Mouse (Mus musculus) heart, embryonic 10.5 days (tissue): ENCODE results near the gene Lrrc8b. TPM values are rescaled to one million over a fixed set of nuclear protein-coding genes. Genes with fewer than 3 reads are reported as not detected.

Experiments
- DNase-seq: peaks from one replicate; pipeline ENCODE4 v3.0.0-alpha.2; 2017; ENCODE audit warnings: low spot score
- H3K27ac ChIP-seq: fragments of 300-500 bp; sonication (generic); 2 replicates; pipeline ENCODE4 v1.5.1; 2016; ENCODE audit warnings: mild to moderate bottlenecking
- H3K27me3 ChIP-seq: fragments of 300-500 bp; sonication (generic); 2 replicates; pipeline ENCODE4 v1.6.1; 2016; ENCODE audit warnings: mild to moderate bottlenecking; ENCODE audit not compliant: poor library complexity, insufficient read depth, severe bottlenecking
- H3K36me3 ChIP-seq: fragments of 300-500 bp; sonication (generic); 2 replicates; pipeline ENCODE4 v1.6.1; 2016; ENCODE audit warnings: mild to moderate bottlenecking, moderate library complexity
- H3K4me1 ChIP-seq: fragments of 300-500 bp; sonication (generic); 2 replicates; pipeline ENCODE4 v1.6.1; 2016; ENCODE audit warnings: mild to moderate bottlenecking
- H3K4me3 ChIP-seq: fragments of 300-500 bp; sonication (generic); 2 replicates; pipeline ENCODE4 v1.5.1; 2016; ENCODE audit warnings: mild to moderate bottlenecking, moderate library complexity
- H3K9me3 ChIP-seq: fragments of 300-500 bp; sonication (generic); 2 replicates; pipeline ENCODE4 v1.6.1; 2016; ENCODE audit warnings: mild to moderate bottlenecking, moderate library complexity
- WGBS: fragments of 180-500 bp; shearing (Covaris S2); methylation state at CpG from one replicate; pipeline ENCODE4 v1.1.7; 2016; 5-methylcytosine and 5-hydroxymethylcytosine counted together
- polyA plus RNA-seq: library from polyadenylated mRNA; unstranded; fragments of >200 nt; fragmentation: Nextera tagmentation; extraction: Ambion mirVana; gene quantifications from 2 replicates; pipeline ENCODE4 v1.2.1, GENCODE M21; 2016

Gene Lrrc8b
- polyA plus RNA-seq, 1 experiment from 2014 or later, result 6.0 TPM

- Histone ChIP-seq H3K9me3 (no peaks in the 10 kb centered on the region), H3K36me3 (no peaks in the 10 kb centered on the region), H3K4me3 (no peak overlapping the region), H3K4me1 (peaks cover 10% of the 10 kb centered on the region; the same call in 1 of the 2 replicates), H3K27me3 (no peaks in the 10 kb centered on the region), H3K27ac (peak overlapping the region; percentile 47)
- WGBS, result 60% methylated on average over 6 of the region's 6 CpGs
- DNase-seq, result peak; percentile 91
Measured at GRCm38 (mm10) chr5:105410521-105411293, 4.9 kb upstream of the Lrrc8b start.

GRCm38 (mm10) chr5:105411294-105411570, 4.3 kb upstream of the Lrrc8b start:
- H3K4me1 ChIP-seq, result peaks cover 13% of the 10 kb centered on the region; the same call in 1 of the 2 replicates
- H3K27ac ChIP-seq, result peak overlapping the region; percentile 22; the same call in 1 of the 2 replicates
- H3K9me3 ChIP-seq, result no peaks in the 10 kb centered on the region
- DNase-seq, result no peak
- no peak overlapping the region for H3K4me3 ChIP-seq
- WGBS, result 34% methylated on average over 4 of the region's 4 CpGs
- H3K27me3 ChIP-seq, result no peaks in the 10 kb centered on the region
- no peaks in the 10 kb centered on the region for H3K36me3 ChIP-seq

GRCm38 (mm10) chr5:105411768-105412167, 3.8 kb upstream of the Lrrc8b start:
- no peak overlapping the region for H3K4me3 ChIP-seq
- no peaks in the 10 kb centered on the region for H3K36me3 ChIP-seq
- H3K27me3 ChIP-seq, result no peaks in the 10 kb centered on the region
- H3K9me3 ChIP-seq, result no peaks in the 10 kb centered on the region
- WGBS, result 77% methylated on average over 2 of the region's 2 CpGs
- peaks cover 15% of the 10 kb centered on the region; the same call in 1 of the 2 replicates for H3K4me1 ChIP-seq
- DNase-seq, result no peak
- no peak overlapping the region for H3K27ac ChIP-seq

GRCm38 (mm10) chr5:105412634-105413033, 2.9 kb upstream of the Lrrc8b start:
- no peak for DNase-seq
- H3K4me3 ChIP-seq, result no peak overlapping the region
- H3K36me3 ChIP-seq, result no peaks in the 10 kb centered on the region
- no peaks in the 10 kb centered on the region for H3K27me3 ChIP-seq
- WGBS, result 87% methylated on average over 3 of the region's 3 CpGs
- peaks cover 15% of the 10 kb centered on the region; the same call in 1 of the 2 replicates for H3K4me1 ChIP-seq
- H3K27ac ChIP-seq, result no peak overlapping the region
- no peaks in the 10 kb centered on the region for H3K9me3 ChIP-seq

GRCm38 (mm10) chr5:105414341-105415120, 1.0 kb upstream of the Lrrc8b start:
- H3K4me3 ChIP-seq, result peak overlapping the region; percentile 96
- WGBS, result 73% methylated on average over 12 of the region's 12 CpGs
- H3K9me3 ChIP-seq, result no peaks in the 10 kb centered on the region
- DNase-seq, result no peak
- peaks cover 21% of the 10 kb centered on the region; the same call in 1 of the 2 replicates for H3K4me1 ChIP-seq
- H3K36me3 ChIP-seq, result no peaks in the 10 kb centered on the region
- peak overlapping the region; percentile 97 for H3K27ac ChIP-seq
- no peaks in the 10 kb centered on the region for H3K27me3 ChIP-seq

GRCm38 (mm10) chr5:105415951-105416675, 538 bp downstream of the Lrrc8b start:
- peak overlapping the region; percentile 96 for H3K4me3 ChIP-seq
- H3K27me3 ChIP-seq, result no peaks in the 10 kb centered on the region
- 5% methylated on average over 31 of the region's 36 CpGs for WGBS
- peak overlapping the region; percentile 97 for H3K27ac ChIP-seq
- peaks cover 21% of the 10 kb centered on the region; the same call in 1 of the 2 replicates for H3K4me1 ChIP-seq
- H3K9me3 ChIP-seq, result no peaks in the 10 kb centered on the region
- H3K36me3 ChIP-seq, result no peaks in the 10 kb centered on the region
- no peak for DNase-seq

- Histone ChIP-seq H3K4me1 (peaks cover 21% of the 10 kb centered on the region; the same call in 1 of the 2 replicates), H3K27ac (no peak overlapping the region), H3K9me3 (no peaks in the 10 kb centered on the region), H3K36me3 (no peaks in the 10 kb centered on the region), H3K27me3 (no peaks in the 10 kb centered on the region), H3K4me3 (no peak overlapping the region)
- WGBS, result 66% methylated on average over 8 of the region's 8 CpGs
- no peak for DNase-seq
Measured at GRCm38 (mm10) chr5:105417217-105417616, 1.6 kb downstream of the Lrrc8b start.

GRCm38 (mm10) chr5:105418364-105418763, 2.8 kb downstream of the Lrrc8b start:
- Histone ChIP-seq H3K27me3 (no peaks in the 10 kb centered on the region), H3K4me3 (no peak overlapping the region), H3K4me1 (peaks cover 21% of the 10 kb centered on the region; the same call in 1 of the 2 replicates), H3K9me3 (no peaks in the 10 kb centered on the region), H3K27ac (no peak overlapping the region), H3K36me3 (no peaks in the 10 kb centered on the region)
- DNase-seq, result no peak
- 80% methylated on average over 7 of the region's 7 CpGs for WGBS

- whole genome bisulfite sequencing, result 86% methylated on average over 5 of the region's 5 CpGs
- no peak overlapping the region for H3K27ac ChIP-seq
- no peak for DNase-seq
Measured at GRCm38 (mm10) chr5:105418851-105419250, 3.3 kb downstream of the Lrrc8b start.

GRCm38 (mm10) chr5:105425587-105425986, 10.0 kb downstream of the Lrrc8b start:
- Histone ChIP-seq H3K4me3 (no peak overlapping the region), H3K4me1 (no peaks in the 10 kb centered on the region), H3K9me3 (no peaks in the 10 kb centered on the region), H3K27me3 (no peaks in the 10 kb centered on the region), H3K27ac (no peak overlapping the region), H3K36me3 (peaks cover 4% of the 10 kb centered on the region; the same call in 1 of the 2 replicates)
- WGBS, result 98% methylated on average over 2 of the region's 2 CpGs
- no peak for DNase-seq

More at GRCm38 (mm10) chr5:105418851-105419250, 3.3 kb downstream of the Lrrc8b start:
- Histone ChIP-seq H3K4me3 (no peak overlapping the region), H3K36me3 (no peaks in the 10 kb centered on the region), H3K27me3 (no peaks in the 10 kb centered on the region), H3K9me3 (no peaks in the 10 kb centered on the region), H3K4me1 (peaks cover 21% of the 10 kb centered on the region; the same call in 1 of the 2 replicates)

- Histone ChIP-seq H3K27ac (no peak overlapping the region), H3K36me3 (peaks cover 9% of the 10 kb centered on the region; the same call in 1 of the 2 replicates), H3K4me1 (no peaks in the 10 kb centered on the region), H3K4me3 (no peak overlapping the region), H3K9me3 (no peaks in the 10 kb centered on the region), H3K27me3 (no peaks in the 10 kb centered on the region)
- WGBS, result 80% methylated on average over 7 of the region's 7 CpGs
- DNase-seq, result no peak
Measured at GRCm38 (mm10) chr5:105427326-105427725, 11.8 kb downstream of the Lrrc8b start.

- 72% methylated on average over 12 of the region's 12 CpGs for whole genome bisulfite sequencing
- no peak for DNase-seq
- Histone ChIP-seq H3K4me3 (no peak overlapping the region), H3K27me3 (no peaks in the 10 kb centered on the region), H3K4me1 (no peaks in the 10 kb centered on the region), H3K27ac (0 out of 2 replicates have a peak overlapping the region, but pooled peaks have one; percentile 57), H3K36me3 (peaks cover 9% of the 10 kb centered on the region; the same call in 1 of the 2 replicates), H3K9me3 (no peaks in the 10 kb centered on the region)
Measured at GRCm38 (mm10) chr5:105428265-105428974, 12.8 kb downstream of the Lrrc8b start.
